8 mouse cellular contexts compared by ENCODE assay signal in genomic region chr5:142441332-142442044, GRCm38 (mm10). TPM values are rescaled to one million over a fixed set of nuclear protein-coding genes. Genes with fewer than 3 reads are reported as not detected.
DNase-seq lines count a peak whose midpoint lies in the region; ATAC-seq lines count a peak whose summit lies in the region.

No protein-coding gene starts in this region.

- H3K4me3 ChIP-seq in erythroblast, embryonic 14.5 days (replicated peaks) = peak overlapping the region; percentile 65
- peak overlapping the region; percentile 32; the same call in 1 of the 2 replicates for H3K4me3 ChIP-seq in forebrain, embryonic 13.5 days
- H3K4me3 ChIP-seq in liver, embryonic 11.5 days (ENCODE audit: low read depth, low read length) = peak overlapping the region; percentile 41
- peak overlapping the region; percentile 26 for H3K4me3 ChIP-seq in stomach, embryonic 14.5 days (ENCODE audit: low read depth, low read length)

- no peak for ATAC-seq in erythroblast, adult 5-6 weeks (replicated peaks; ENCODE audit: low FRiP score, poor library complexity, severe bottlenecking)
- no peak for ATAC-seq in forebrain, embryonic 13.5 days
- ATAC-seq in liver, embryonic 11.5 days (replicated peaks; ENCODE audit: low FRiP score) = no peak; the same call in 1 of the 2 replicates
- no peak for ATAC-seq in stomach, embryonic 14.5 days (ENCODE audit: insufficient number of reproducible peaks, insufficient read depth, low FRiP score, low read depth)

- intact Hi-C loops in left cerebral cortex, postnatal 4 days (cut with DNase I) = loop anchor here (10.0 kb wide), 3 partner anchors 77 to 1597 kb away; partner anchors contain the start of gene Sdk1

- WGBS in forebrain, embryonic 13.5 days = 69% methylated on average over 22 of the region's 22 CpGs
- 56% methylated on average over 22 of the region's 22 CpGs for WGBS in liver, embryonic 11.5 days
- WGBS in stomach, embryonic 14.5 days = 44% methylated on average over 22 of the region's 22 CpGs

- H3K36me3 ChIP-seq in erythroblast, embryonic 14.5 days (ENCODE audit: control insufficient read depth) = peaks cover 21% of the 10 kb centered on the region
- peaks cover 11% of the 10 kb centered on the region for H3K36me3 ChIP-seq in forebrain, embryonic 13.5 days (ENCODE audit: poor library complexity, severe bottlenecking)
- H3K36me3 ChIP-seq in liver, embryonic 11.5 days (ENCODE audit: control insufficient read depth, insufficient read depth, low read length) = peaks cover 5% of the 10 kb centered on the region; the same call in 1 of the 2 replicates
- no peaks in the 10 kb centered on the region for H3K36me3 ChIP-seq in stomach, embryonic 14.5 days (ENCODE audit: control insufficient read depth, insufficient read depth, low read length)

- DNase-seq in CD4-positive, CD25-positive, alpha-beta regulatory T cell, adult 2 months (ENCODE audit: low read depth, low spot score) = peak; percentile 72
- no peak for DNase-seq in liver, embryonic 11.5 days (ENCODE audit: low spot score)
- DNase-seq in left cerebral cortex, postnatal 4 days = no peak
- DNase-seq in cerebellum, adult 9-11 months = no peak

- H3K4me1 ChIP-seq in erythroblast, embryonic 14.5 days (ENCODE audit: control insufficient read depth) = peaks cover 82% of the 10 kb centered on the region
- H3K4me1 ChIP-seq in forebrain, embryonic 13.5 days = peaks cover 46% of the 10 kb centered on the region
- peaks cover 59% of the 10 kb centered on the region for H3K4me1 ChIP-seq in liver, embryonic 11.5 days (replicated peaks; ENCODE audit: control insufficient read depth, insufficient read depth, low read length)
- peaks cover 43% of the 10 kb centered on the region for H3K4me1 ChIP-seq in stomach, embryonic 14.5 days (ENCODE audit: control insufficient read depth, insufficient read depth, low read length)

- H3K27me3 ChIP-seq in erythroblast, embryonic 14.5 days (ENCODE audit: control insufficient read depth) = no peaks in the 10 kb centered on the region
- 0 out of 2 replicates have a peak, but pooled peaks cover 3% of the 10 kb centered on the region for H3K27me3 ChIP-seq in forebrain, embryonic 13.5 days
- H3K27me3 ChIP-seq in liver, embryonic 11.5 days (replicated peaks; ENCODE audit: control insufficient read depth, insufficient read depth, low read length) = no peaks in the 10 kb centered on the region
- H3K27me3 ChIP-seq in stomach, embryonic 14.5 days (ENCODE audit: control insufficient read depth, insufficient read depth, low read length) = no peaks in the 10 kb centered on the region

- peak overlapping the region; percentile 41; the same call in 1 of the 2 replicates for H3K27ac ChIP-seq in forebrain, embryonic 13.5 days
- peak overlapping the region; percentile 75 for H3K27ac ChIP-seq in liver, embryonic 11.5 days (ENCODE audit: low read depth, low read length)
- H3K27ac ChIP-seq in stomach, embryonic 14.5 days (ENCODE audit: low read length) = peak overlapping the region; percentile 95

- peak overlapping the region; percentile 46; the same call in 1 of the 2 replicates for H3K9ac ChIP-seq in forebrain, embryonic 13.5 days
- H3K9ac ChIP-seq in liver, embryonic 11.5 days (ENCODE audit: low read depth, low read length) = peak overlapping the region; percentile 41
- H3K9ac ChIP-seq in stomach, embryonic 14.5 days (replicated peaks; ENCODE audit: low read depth, low read length) = no peak overlapping the region; the same call in 1 of the 2 replicates

- H3K4me2 ChIP-seq in forebrain, embryonic 13.5 days = peak overlapping the region; percentile 62
- peak overlapping the region; percentile 74 for H3K4me2 ChIP-seq in liver, embryonic 11.5 days
- peak overlapping the region; percentile 59 for H3K4me2 ChIP-seq in stomach, embryonic 14.5 days (replicated peaks; ENCODE audit: low read depth, low read length)

- H3K9me3 ChIP-seq in erythroblast, embryonic 14.5 days (ENCODE audit: control insufficient read depth, low read length) = no peaks in the 10 kb centered on the region
- H3K9me3 ChIP-seq in forebrain, embryonic 13.5 days (replicated peaks) = no peaks in the 10 kb centered on the region
- H3K9me3 ChIP-seq in liver, embryonic 11.5 days (ENCODE audit: control insufficient read depth, low read length) = no peaks in the 10 kb centered on the region
- no peaks in the 10 kb centered on the region for H3K9me3 ChIP-seq in stomach, embryonic 14.5 days (ENCODE audit: control insufficient read depth, low read depth, low read length)

RNA-seq across cellular contexts. Expression of gene Ap5z1, which starts 22.3 kb away (rescaled TPM):
- polyA plus RNA-seq in erythroblast, embryonic 14.5 days (2012) = 1.7 and 1.9 TPM in 2 replicates
- total RNA-seq in erythroblast, adult 5-6 weeks (2015; ENCODE audit: low replicate concordance) = 4.2 and 4.8 TPM in 2 replicates
- total RNA-seq in erythroblast, adult 5-6 weeks (2017; ENCODE audit: low replicate concordance) = 3.3 and 3.7 TPM in 2 replicates
- polyA plus RNA-seq in forebrain, embryonic 13.5 days (2015; fragmentation: Nextera tagmentation; extraction: Ambion mirVana) = 12.0 and 12.2 TPM in 2 replicates
- polyA plus RNA-seq in liver, embryonic 11.5 days (2014; fragmentation: Nextera tagmentation; extraction: Ambion mirVana) = 11.7 and 11.9 TPM in 2 replicates
- polyA plus RNA-seq in stomach, embryonic 14.5 days (2014; fragmentation: Nextera tagmentation; extraction: Ambion mirVana) = 11.0 and 11.8 TPM in 2 replicates
- 10 to 100 TPM; 21.9 to 23.2 TPM for total RNA-seq in left cerebral cortex, postnatal 4 days (2021)

RNA-seq across cellular contexts. Expression of gene Foxk1, which starts 40.2 kb away (rescaled TPM):
- 0.77 and 0.91 TPM in 2 replicates for polyA plus RNA-seq in erythroblast, embryonic 14.5 days (2012)
- 3.7 and 5.0 TPM in 2 replicates for total RNA-seq in erythroblast, adult 5-6 weeks (2015; ENCODE audit: low replicate concordance)
- total RNA-seq in erythroblast, adult 5-6 weeks (2017; ENCODE audit: low replicate concordance) = 2.0 and 2.8 TPM in 2 replicates
- 3.1 and 3.3 TPM in 2 replicates for polyA plus RNA-seq in forebrain, embryonic 13.5 days (2015; fragmentation: Nextera tagmentation; extraction: Ambion mirVana)
- 3.1 and 4.0 TPM in 2 replicates for polyA plus RNA-seq in liver, embryonic 11.5 days (2014; fragmentation: Nextera tagmentation; extraction: Ambion mirVana)
- 3.9 and 4.1 TPM in 2 replicates for polyA plus RNA-seq in stomach, embryonic 14.5 days (2014; fragmentation: Nextera tagmentation; extraction: Ambion mirVana)
- total RNA-seq in left cerebral cortex, postnatal 4 days (2021) = 10 to 100 TPM; 34.5 to 35.6 TPM

Comparison
In these comparisons a context has a peak if more than half of its experiments do, and no peak if none do; other contexts are left out.
1. H3K27ac ChIP-seq: peak in every context shown above with its lines; median percentile 95 in stomach, embryonic 14.5 days; 75 in liver, embryonic 11.5 days; 41 in forebrain, embryonic 13.5 days.